Mouse (Mus musculus) neural tube, embryonic 13.5 days (tissue): Measurements from ENCODE around the gene Ogg1. TPM values are rescaled to one million over a fixed set of nuclear protein-coding genes. Genes with fewer than 3 reads are reported as not detected.
A peak's percentile ranks its signal among the peaks of the same experiment; 100 is the strongest.

Experiments used
- ATAC-seq: fragments of 200-750 bp; cut with Nextera tagmentation; 2 replicates; pipeline ENCODE4 v1.8.0; 2017; ENCODE audit warnings: low read depth, mild to moderate bottlenecking, moderate TSS enrichment, moderate library complexity
- H3K27ac ChIP-seq: fragments of 300-500 bp; sonication (generic); replicated peaks from 2 replicates; pipeline ENCODE4 v1.5.1; 2015; ENCODE audit warnings: moderate library complexity, mild to moderate bottlenecking, inconsistent platforms
- H3K27me3 ChIP-seq: fragments of 300-500 bp; sonication (generic); 2 replicates; pipeline ENCODE4 v1.6.1; 2015; ENCODE audit warnings: mild to moderate bottlenecking, inconsistent platforms
- H3K36me3 ChIP-seq: fragments of 300-500 bp; sonication (generic); 2 replicates; pipeline ENCODE4 v1.6.1; 2015; ENCODE audit warnings: mild to moderate bottlenecking, inconsistent platforms
- H3K4me1 ChIP-seq: fragments of 300-500 bp; sonication (generic); replicated peaks from 2 replicates; pipeline ENCODE4 v1.6.1; 2015; ENCODE audit warnings: inconsistent platforms
- H3K4me2 ChIP-seq: fragments of 300-500 bp; sonication (generic); 2 replicates; pipeline ENCODE4 v1.6.1; 2015; ENCODE audit warnings: inconsistent platforms, mild to moderate bottlenecking, moderate library complexity
- H3K4me3 ChIP-seq: fragments of 300-500 bp; sonication (generic); 2 replicates; pipeline ENCODE4 v1.5.1; 2015; ENCODE audit warnings: mild to moderate bottlenecking, inconsistent platforms
- H3K9ac ChIP-seq: fragments of 300-500 bp; sonication (generic); 2 replicates; pipeline ENCODE4 v1.6.1; 2015; ENCODE audit warnings: moderate library complexity, mild to moderate bottlenecking, inconsistent platforms
- H3K9me3 ChIP-seq: fragments of 300-500 bp; sonication (generic); 2 replicates; pipeline ENCODE4 v1.6.1; 2016; ENCODE audit warnings: inconsistent platforms
- WGBS: fragments of 180-500 bp; shearing (Covaris S2); methylation state at CpG from one replicate; pipeline ENCODE4 v1.1.7; 2015; 5-methylcytosine and 5-hydroxymethylcytosine counted together
- polyA plus RNA-seq: library from polyadenylated mRNA; unstranded; fragments of >200 nt; fragmentation: Nextera tagmentation; extraction: Ambion mirVana; gene quantifications from 2 replicates; pipeline ENCODE4 v1.2.1, GENCODE M21; 2015

Gene Ogg1
- 9.0 and 10.2 TPM in 2 replicates for polyA plus RNA-seq

- Histone ChIP-seq H3K4me1 (peaks cover 14% of the 10 kb centered on the region), H3K9ac (peak within 1 kb of the TSS; percentile 86), H3K36me3 (peaks cover 58% of the 10 kb centered on the region), H3K27me3 (no peaks in the 10 kb centered on the region), H3K4me2 (peak within 1 kb of the TSS; percentile 94), H3K4me3 (peak within 1 kb of the TSS; percentile 60), H3K27ac (peak within 1 kb of the TSS; percentile 93), H3K9me3 (no peaks in the 10 kb centered on the region)
- ATAC-seq: peak; percentile 99
- WGBS: under 1% methylated on average over 52 of the region's 52 CpGs
Observed at GRCm38 (mm10) chr6:113326533-113327315, at the start of gene Ogg1. Ogg1 (plus strand) TSS chr6:113326972.

GRCm38 (mm10) chr6:113281676-113282075 is 45.1 kb upstream of the Ogg1 start:
- ATAC-seq: no peak
- Histone ChIP-seq H3K27ac (no peak overlapping the region), H3K9me3 (no peaks in the 10 kb centered on the region), H3K4me3 (peak overlapping the region; percentile 35; the same call in 1 of the 2 replicates), H3K27me3 (peaks cover 51% of the 10 kb centered on the region), H3K9ac (no peak overlapping the region), H3K4me2 (peak overlapping the region; percentile 70), H3K36me3 (peaks cover 28% of the 10 kb centered on the region), H3K4me1 (peaks cover 18% of the 10 kb centered on the region)
- 69% methylated on average over 6 of the region's 6 CpGs for WGBS

GRCm38 (mm10) chr6:113282101-113282802 is 44.5 kb upstream of the Ogg1 start, which contains the start of gene Cpne9:
Cpne9 (plus strand) TSS chr6:113282307.
- Histone ChIP-seq H3K9ac (peak within 1 kb of the TSS; percentile 60), H3K27me3 (peaks cover 51% of the 10 kb centered on the region), H3K4me2 (peak within 1 kb of the TSS; percentile 70), H3K9me3 (no peaks in the 10 kb centered on the region), H3K4me3 (peak within 1 kb of the TSS; percentile 35), H3K4me1 (peaks cover 18% of the 10 kb centered on the region), H3K27ac (no peak within 1 kb of the TSS), H3K36me3 (peaks cover 26% of the 10 kb centered on the region)
- 1% methylated on average over 37 of the region's 37 CpGs for WGBS
- ATAC-seq: peak; percentile 82; the same call in 1 of the 2 replicates

GRCm38 (mm10) chr6:113282969-113283368 is 43.8 kb upstream of the Ogg1 start:
- no peak overlapping the region for H3K9ac ChIP-seq
- WGBS: 2% methylated on average over 22 of the region's 22 CpGs
- peak overlapping the region; percentile 35 for H3K4me3 ChIP-seq
- H3K36me3 ChIP-seq: peaks cover 19% of the 10 kb centered on the region
- H3K4me1 ChIP-seq: peaks cover 18% of the 10 kb centered on the region
- peaks cover 51% of the 10 kb centered on the region for H3K27me3 ChIP-seq
- peak overlapping the region; percentile 70 for H3K4me2 ChIP-seq
- H3K9me3 ChIP-seq: no peaks in the 10 kb centered on the region
- H3K27ac ChIP-seq: no peak overlapping the region
- 0 out of 2 replicates have a peak, but pooled peaks have one; percentile 28 for ATAC-seq

GRCm38 (mm10) chr6:113283500-113283899 is 43.3 kb upstream of the Ogg1 start:
- H3K4me2 ChIP-seq: no peak overlapping the region
- H3K27me3 ChIP-seq: peaks cover 51% of the 10 kb centered on the region
- no peak for ATAC-seq
- 9% methylated on average over 6 of the region's 6 CpGs for WGBS
- H3K4me3 ChIP-seq: no peak overlapping the region
- H3K9me3 ChIP-seq: no peaks in the 10 kb centered on the region
- H3K27ac ChIP-seq: no peak overlapping the region
- peaks cover 18% of the 10 kb centered on the region for H3K4me1 ChIP-seq
- peaks cover 13% of the 10 kb centered on the region for H3K36me3 ChIP-seq
- H3K9ac ChIP-seq: no peak overlapping the region

- H3K27ac ChIP-seq: no peak overlapping the region
- no peak for ATAC-seq
- peaks cover 18% of the 10 kb centered on the region for H3K4me1 ChIP-seq
- H3K27me3 ChIP-seq: peaks cover 51% of the 10 kb centered on the region
- WGBS: 79% methylated on average over 3 of the region's 3 CpGs
- H3K36me3 ChIP-seq: peaks cover 9% of the 10 kb centered on the region; the same call in 1 of the 2 replicates
- no peak overlapping the region for H3K9ac ChIP-seq
- no peak overlapping the region for H3K4me3 ChIP-seq
- H3K4me2 ChIP-seq: no peak overlapping the region
- no peaks in the 10 kb centered on the region for H3K9me3 ChIP-seq
Observed at GRCm38 (mm10) chr6:113284931-113285330, 41.8 kb upstream of the Ogg1 start.

GRCm38 (mm10) chr6:113286316-113286715 is 40.5 kb upstream of the Ogg1 start:
- H3K36me3 ChIP-seq: no peaks in the 10 kb centered on the region
- no peak overlapping the region for H3K4me3 ChIP-seq
- 67% methylated on average over 1 of the region's 1 CpGs for WGBS
- H3K9me3 ChIP-seq: no peaks in the 10 kb centered on the region
- H3K27ac ChIP-seq: no peak overlapping the region
- peaks cover 18% of the 10 kb centered on the region for H3K4me1 ChIP-seq
- no peak overlapping the region for H3K4me2 ChIP-seq
- no peak for ATAC-seq
- H3K27me3 ChIP-seq: peaks cover 43% of the 10 kb centered on the region
- H3K9ac ChIP-seq: no peak overlapping the region

GRCm38 (mm10) chr6:113287236-113287635 is 39.5 kb upstream of the Ogg1 start:
- Histone ChIP-seq H3K4me1 (peaks cover 10% of the 10 kb centered on the region), H3K27ac (no peak overlapping the region), H3K27me3 (peaks cover 34% of the 10 kb centered on the region), H3K36me3 (no peaks in the 10 kb centered on the region), H3K9ac (no peak overlapping the region), H3K4me2 (no peak overlapping the region), H3K9me3 (no peaks in the 10 kb centered on the region), H3K4me3 (no peak overlapping the region)
- WGBS: 78% methylated on average over 4 of the region's 4 CpGs
- no peak for ATAC-seq

- no peak overlapping the region for H3K4me2 ChIP-seq
- H3K9me3 ChIP-seq: no peaks in the 10 kb centered on the region
- 90% methylated on average over 15 of the region's 15 CpGs for WGBS
- no peaks in the 10 kb centered on the region for H3K36me3 ChIP-seq
- H3K27ac ChIP-seq: no peak overlapping the region
- no peak overlapping the region for H3K4me3 ChIP-seq
- H3K4me1 ChIP-seq: no peaks in the 10 kb centered on the region
- H3K27me3 ChIP-seq: peaks cover 13% of the 10 kb centered on the region
- H3K9ac ChIP-seq: no peak overlapping the region
- ATAC-seq: no peak
Observed at GRCm38 (mm10) chr6:113289346-113289745, 37.4 kb upstream of the Ogg1 start.

GRCm38 (mm10) chr6:113290346-113290745 is 36.4 kb upstream of the Ogg1 start:
- 71% methylated on average over 6 of the region's 6 CpGs for WGBS
- ATAC-seq: no peak
- no peak overlapping the region for H3K27ac ChIP-seq

GRCm38 (mm10) chr6:113292938-113293337 is 33.8 kb upstream of the Ogg1 start:
- Histone ChIP-seq H3K4me1 (no peaks in the 10 kb centered on the region), H3K9ac (no peak overlapping the region), H3K4me3 (no peak overlapping the region), H3K27ac (no peak overlapping the region), H3K9me3 (no peaks in the 10 kb centered on the region), H3K36me3 (no peaks in the 10 kb centered on the region), H3K4me2 (no peak overlapping the region), H3K27me3 (no peaks in the 10 kb centered on the region)
- WGBS: 72% methylated on average over 5 of the region's 5 CpGs
- ATAC-seq: no peak

More at GRCm38 (mm10) chr6:113290346-113290745, 36.4 kb upstream of the Ogg1 start:
- H3K27me3 ChIP-seq: peaks cover 3% of the 10 kb centered on the region; the same call in 1 of the 2 replicates
- H3K4me3 ChIP-seq: no peak overlapping the region
- H3K9ac ChIP-seq: no peak overlapping the region
- no peak overlapping the region for H3K4me2 ChIP-seq
- H3K9me3 ChIP-seq: no peaks in the 10 kb centered on the region
- H3K4me1 ChIP-seq: no peaks in the 10 kb centered on the region
- H3K36me3 ChIP-seq: no peaks in the 10 kb centered on the region

- Histone ChIP-seq H3K9me3 (no peaks in the 10 kb centered on the region), H3K4me2 (no peak overlapping the region)
- WGBS: 77% methylated on average over 2 of the region's 2 CpGs
Observed at GRCm38 (mm10) chr6:113296046-113296445, 30.7 kb upstream of the Ogg1 start.

More at GRCm38 (mm10) chr6:113296046-113296445, 30.7 kb upstream of the Ogg1 start:
- Histone ChIP-seq H3K4me3 (no peak overlapping the region), H3K4me1 (no peaks in the 10 kb centered on the region), H3K36me3 (no peaks in the 10 kb centered on the region), H3K9ac (no peak overlapping the region), H3K27ac (no peak overlapping the region), H3K27me3 (no peaks in the 10 kb centered on the region)
- ATAC-seq: no peak
